Mouse (Mus musculus) ovary, adult 18-20 months (tissue): ENCODE measurements around the gene Mast1.

Experiments
- DNase-seq: peaks from one replicate; pipeline ENCODE4 v3.0.0; 2022; ENCODE audit warnings: low spot score, mixed read lengths

The Mast1 gene

DNA sequence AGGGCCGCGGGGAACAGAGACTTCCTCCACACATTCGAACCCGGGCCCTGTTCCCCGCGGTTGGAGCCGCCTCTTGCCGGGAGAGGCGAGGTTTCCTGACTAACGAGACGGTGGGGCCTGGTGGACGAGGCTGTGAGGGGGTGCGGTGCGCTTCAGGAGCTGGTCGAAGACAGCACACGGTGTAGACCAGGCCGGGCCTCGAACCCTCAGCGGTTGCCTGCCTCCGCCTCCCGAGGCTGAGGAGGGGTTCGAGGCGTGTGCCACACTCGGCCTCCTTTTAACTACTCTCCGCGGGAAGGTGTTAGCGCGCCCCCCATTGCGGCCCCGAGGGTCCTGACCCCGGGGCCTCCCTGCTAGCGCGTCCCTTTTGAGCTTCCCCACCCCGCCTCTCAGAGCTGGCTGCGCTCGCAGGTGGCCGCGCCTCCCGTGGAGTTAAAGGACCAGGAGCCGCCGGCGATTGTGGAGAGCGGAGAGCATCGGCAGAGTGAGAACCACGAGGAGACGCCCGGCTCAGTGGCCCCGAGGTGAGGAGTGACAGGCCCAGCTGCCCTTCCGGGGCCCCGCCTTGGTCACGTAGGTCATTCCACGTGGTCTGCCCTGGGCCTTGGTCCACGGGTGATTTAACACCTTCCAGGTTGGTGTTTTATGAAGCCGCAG, 64.7 kb downstream of the Mast1 start:
- no peak for DNase-seq

DNA sequence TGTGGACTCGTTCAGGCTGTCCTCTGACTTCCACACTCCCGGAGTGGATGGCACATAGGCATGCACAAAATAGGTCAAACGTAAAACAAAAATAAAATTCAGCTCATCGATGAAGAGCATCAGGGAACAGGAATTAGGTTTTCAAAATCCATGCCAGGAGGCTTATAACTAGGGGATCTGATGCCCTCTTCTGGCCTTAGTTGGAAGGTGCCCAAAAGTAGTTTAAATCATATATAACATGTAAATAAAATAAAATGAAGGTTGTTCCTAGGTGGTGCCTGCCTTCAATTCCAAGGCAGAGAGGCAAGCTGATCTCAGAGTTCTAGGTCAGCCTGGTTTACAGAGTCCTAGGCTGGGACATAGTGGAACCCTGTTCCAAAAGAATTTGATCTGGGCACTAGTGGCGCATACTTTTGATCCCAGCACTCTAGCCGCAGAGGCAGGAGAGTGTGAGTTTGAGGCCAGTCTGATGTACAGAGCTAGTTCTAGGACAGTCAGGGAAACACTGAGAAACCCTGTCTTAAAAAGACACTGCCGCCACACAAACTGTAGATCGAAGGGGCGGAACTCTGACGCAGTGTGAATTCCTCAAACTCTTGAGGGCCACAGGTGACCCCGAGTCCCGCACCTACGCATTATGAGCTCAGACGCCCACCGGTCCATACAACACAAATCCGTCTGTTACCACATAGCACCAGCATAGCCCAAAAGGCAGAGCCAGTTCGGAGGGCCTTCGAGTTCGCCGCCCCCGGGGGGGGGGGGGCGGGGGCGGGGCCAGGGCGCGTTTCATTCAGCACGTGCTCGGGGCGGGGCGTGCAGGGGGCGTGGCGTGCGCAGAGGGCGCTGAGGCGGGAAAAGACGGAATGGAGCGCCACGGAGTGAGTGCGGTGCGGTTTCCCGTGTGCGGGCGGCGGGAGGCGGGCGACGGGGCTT, 65.5 kb downstream of the Mast1 start, which contains the start of gene Syce2:
Gene Syce2, plus strand, starts transcription at position 736 of the 933 bp plus-strand sequence.
- DNase-seq: peak; percentile 57
